Mouse (Mus musculus): ENCODE results near the gene Pi16. TPM values are rescaled to one million over a fixed set of nuclear protein-coding genes. Genes with fewer than 3 reads are reported as not detected.

Pi16 gene
- polyA plus RNA-seq, 1 experiment, result 0.55 TPM

DNA sequence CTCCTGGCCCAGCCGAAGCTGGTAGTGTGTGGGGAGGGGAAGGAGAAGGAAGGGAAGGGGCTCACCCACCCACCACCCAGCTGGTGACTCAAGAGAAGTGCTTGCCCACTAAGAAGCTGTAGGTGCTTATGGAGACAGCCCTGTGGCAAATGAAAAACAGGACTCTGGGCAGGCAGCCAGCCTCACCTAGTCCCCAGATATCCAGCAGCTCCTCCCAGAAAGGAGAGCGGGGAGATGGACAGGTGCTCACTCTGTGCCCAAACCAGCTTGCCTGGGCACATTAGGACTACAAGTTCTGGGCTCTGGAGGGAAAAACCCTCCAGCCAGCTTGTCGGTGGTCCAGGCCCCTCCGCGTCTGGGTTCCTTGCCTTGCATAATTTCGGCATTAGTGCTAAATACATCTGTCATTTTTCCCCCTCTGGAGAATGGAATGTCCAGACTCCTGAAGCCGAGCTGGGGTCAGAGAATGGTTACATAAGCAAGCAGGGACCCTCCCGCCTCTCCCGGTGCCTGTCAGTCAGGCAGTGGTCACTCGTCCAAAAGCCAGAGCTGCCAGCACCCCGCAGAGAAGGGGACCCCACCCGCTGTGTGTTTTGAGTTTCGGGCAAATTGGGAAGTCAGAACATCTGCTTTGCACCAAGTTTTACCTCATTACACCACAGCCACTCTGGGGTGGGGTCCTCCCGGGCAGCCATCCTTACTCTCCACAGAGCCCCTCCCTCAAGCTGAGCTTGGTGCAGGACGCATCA, 12.2 kb upstream of the Pi16 start:
- Histone ChIP-seq H3K79me3 (ENCODE audit: low read depth) (no peaks in the 10 kb centered on the region), H3K79me2 (ENCODE audit: control insufficient read depth, insufficient read depth) (no peaks in the 10 kb centered on the region), H3K4me3 (ENCODE audit: insufficient read depth, poor library complexity, severe bottlenecking) (no peak overlapping the region), H3K27me3 (ENCODE audit: control insufficient read depth, insufficient read depth, insufficient read length) (no peaks in the 10 kb centered on the region), H3ac (ENCODE audit: control insufficient read depth, insufficient read length, low read depth) (no peak overlapping the region), H3K36me3 (ENCODE audit: control insufficient read depth, insufficient read depth) (no peaks in the 10 kb centered on the region)
- TF ChIP-seq CTCF (IDR thresholded peaks at IDR 0.05; ENCODE audit: control insufficient read depth, insufficient read depth, insufficient read length) (no peak), MAX (IDR thresholded peaks at IDR 0.05) (no peak), USF1 (IDR thresholded peaks at IDR 0.05; ENCODE audit: low read depth) (no peak), MYOD1 (IDR thresholded peaks at IDR 0.05; ENCODE audit: control insufficient read depth, insufficient read length, low read depth) (no peak), CEBPB (IDR thresholded peaks at IDR 0.05; ENCODE audit: low read depth) (no peak), MYOG (IDR thresholded peaks at IDR 0.05; ENCODE audit: control insufficient read depth, extremely low read depth, insufficient read length) (no peak), FOSL1 (IDR thresholded peaks at IDR 0.05; ENCODE audit: insufficient read depth, low read length, poor library complexity, severe bottlenecking) (no peak)

DNA sequence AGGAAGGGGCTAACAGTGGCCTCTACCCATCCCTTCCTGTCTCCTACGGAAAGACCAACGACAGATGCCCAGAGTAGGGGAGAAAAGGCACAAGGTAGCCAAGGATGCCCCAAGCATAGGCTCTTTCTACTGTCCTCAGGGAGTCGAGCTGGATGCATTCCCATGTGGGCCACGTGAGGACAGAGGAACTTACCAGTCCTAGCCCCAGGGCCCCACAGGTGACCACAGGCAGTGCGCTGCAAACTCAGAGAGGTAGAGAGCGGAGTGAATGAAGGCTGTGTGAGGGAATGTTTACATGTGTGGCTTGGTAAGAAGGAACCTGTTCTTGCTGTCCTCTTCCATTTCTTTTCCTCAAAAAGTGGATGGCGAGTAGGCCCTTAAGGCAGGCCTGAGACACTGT, 11.6 kb upstream of the Pi16 start:
- H3K79me3 ChIP-seq (ENCODE audit: low read depth), result no peaks in the 10 kb centered on the region
- H3K27me3 ChIP-seq (ENCODE audit: control insufficient read depth, insufficient read depth, insufficient read length), result no peaks in the 10 kb centered on the region
- TF ChIP-seq USF1 (IDR thresholded peaks at IDR 0.05; ENCODE audit: low read depth) (no peak), CEBPB (IDR thresholded peaks at IDR 0.05; ENCODE audit: low read depth) (no peak), MAX (IDR thresholded peaks at IDR 0.05) (no peak), MYOD1 (IDR thresholded peaks at IDR 0.05; ENCODE audit: control insufficient read depth, insufficient read length, low read depth) (no peak), FOSL1 (IDR thresholded peaks at IDR 0.05; ENCODE audit: insufficient read depth, low read length, poor library complexity, severe bottlenecking) (no peak), MYOG (IDR thresholded peaks at IDR 0.05; ENCODE audit: control insufficient read depth, extremely low read depth, insufficient read length) (no peak), CTCF (IDR thresholded peaks at IDR 0.05; ENCODE audit: control insufficient read depth, insufficient read depth, insufficient read length) (no peak)
- H3K36me3 ChIP-seq (ENCODE audit: control insufficient read depth, insufficient read depth), result no peaks in the 10 kb centered on the region
- no peak overlapping the region for H3K4me3 ChIP-seq (ENCODE audit: insufficient read depth, poor library complexity, severe bottlenecking)
- H3K79me2 ChIP-seq (ENCODE audit: control insufficient read depth, insufficient read depth), result no peaks in the 10 kb centered on the region
- no peak overlapping the region for H3ac ChIP-seq (ENCODE audit: control insufficient read depth, insufficient read length, low read depth)

DNA sequence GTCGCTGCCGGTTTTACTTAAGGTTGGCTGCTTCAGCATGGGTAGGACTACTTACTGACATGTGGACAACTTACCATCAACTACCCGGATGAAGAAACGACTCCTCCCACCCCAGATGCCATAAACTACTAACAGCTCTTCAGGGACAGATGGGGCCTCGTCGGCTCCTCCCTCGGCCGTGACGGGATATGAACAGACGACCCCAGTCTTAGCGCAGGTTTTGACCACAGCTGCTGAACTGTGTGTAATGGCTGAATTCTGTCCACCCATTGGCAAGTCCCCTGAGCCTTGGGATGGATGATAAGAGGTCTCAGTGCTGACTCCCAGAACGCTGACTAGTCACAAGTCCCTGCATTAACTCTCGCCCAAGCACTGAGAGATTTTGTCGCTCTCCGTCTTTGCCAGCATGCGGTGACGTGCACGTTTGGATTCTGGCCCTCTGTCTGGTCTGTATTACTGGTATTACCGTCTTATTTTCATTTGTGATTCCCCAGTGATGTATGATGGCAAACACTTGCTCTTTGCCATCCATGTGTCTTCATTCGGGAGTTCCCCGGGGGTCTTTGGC, 7.3 kb upstream of the Pi16 start:
- H3K4me3 ChIP-seq (ENCODE audit: insufficient read depth, poor library complexity, severe bottlenecking), result no peak overlapping the region
- no peak for TF ChIP-seq FOSL1 (IDR thresholded peaks at IDR 0.05; ENCODE audit: insufficient read depth, low read length, poor library complexity, severe bottlenecking)
- TF ChIP-seq USF1 (IDR thresholded peaks at IDR 0.05; ENCODE audit: low read depth), result no peak
- no peaks in the 10 kb centered on the region for H3K27me3 ChIP-seq (ENCODE audit: control insufficient read depth, insufficient read depth, insufficient read length)
- H3ac ChIP-seq (ENCODE audit: control insufficient read depth, insufficient read length, low read depth), result no peak overlapping the region
- no peaks in the 10 kb centered on the region for H3K79me3 ChIP-seq (ENCODE audit: low read depth)
- no peaks in the 10 kb centered on the region for H3K79me2 ChIP-seq (ENCODE audit: control insufficient read depth, insufficient read depth)
- no peaks in the 10 kb centered on the region for H3K36me3 ChIP-seq (ENCODE audit: control insufficient read depth, insufficient read depth)

DNA sequence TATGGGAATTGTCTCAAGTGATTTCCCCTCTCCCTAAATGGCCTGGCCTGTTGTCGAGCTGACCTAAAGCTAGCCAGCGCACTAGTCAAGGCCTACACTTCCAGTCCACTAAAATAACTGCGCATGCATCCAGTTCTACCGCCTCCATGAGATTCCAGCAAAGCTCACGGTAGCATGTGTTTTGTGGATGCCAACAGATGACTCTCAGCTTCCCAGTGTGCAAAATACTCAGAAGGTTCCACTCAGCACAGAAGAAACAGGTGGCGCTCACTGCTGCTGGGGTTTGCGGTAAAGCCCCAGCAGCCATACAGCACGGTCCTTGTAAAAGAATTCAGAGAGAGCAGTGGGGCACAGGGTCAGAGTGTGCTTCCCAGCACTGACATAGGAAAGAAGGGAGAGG, 5.9 kb upstream of the Pi16 start:
- no peaks in the 10 kb centered on the region for H3K36me3 ChIP-seq (ENCODE audit: control insufficient read depth, insufficient read depth)
- H3K79me2 ChIP-seq (ENCODE audit: control insufficient read depth, insufficient read depth), result no peaks in the 10 kb centered on the region
- H3K27me3 ChIP-seq (ENCODE audit: control insufficient read depth, insufficient read depth, insufficient read length), result no peaks in the 10 kb centered on the region
- no peak overlapping the region for H3ac ChIP-seq (ENCODE audit: control insufficient read depth, insufficient read length, low read depth)
- H3K79me3 ChIP-seq (ENCODE audit: low read depth), result no peaks in the 10 kb centered on the region
- no peak overlapping the region for H3K4me3 ChIP-seq (ENCODE audit: insufficient read depth, poor library complexity, severe bottlenecking)
- TF ChIP-seq FOSL1 (IDR thresholded peaks at IDR 0.05; ENCODE audit: insufficient read depth, low read length, poor library complexity, severe bottlenecking) (no peak), CTCF (IDR thresholded peaks at IDR 0.05; ENCODE audit: control insufficient read depth, insufficient read depth, insufficient read length) (no peak), MYOD1 (IDR thresholded peaks at IDR 0.05; ENCODE audit: control insufficient read depth, insufficient read length, low read depth) (no peak)

DNA sequence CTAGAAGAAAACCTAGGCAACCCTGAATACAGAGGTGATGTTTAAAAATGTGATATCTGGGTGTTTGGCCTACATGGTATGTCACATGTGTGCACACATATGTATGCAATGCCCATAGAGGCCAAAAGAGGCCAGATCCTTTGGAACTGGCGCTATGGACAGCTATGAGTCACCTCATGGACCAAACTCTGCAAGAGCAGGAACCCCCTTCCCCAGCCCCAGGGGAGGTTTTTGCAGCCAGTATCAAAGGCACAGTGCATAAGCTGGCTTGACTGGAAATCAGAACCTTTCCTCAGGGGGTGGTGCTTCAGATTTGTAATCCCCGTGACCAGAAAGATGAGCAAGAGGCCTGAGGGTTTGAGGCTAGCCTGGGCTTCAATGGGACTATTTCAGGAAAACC, 5.4 kb upstream of the Pi16 start:
- no peak for TF ChIP-seq MAX (IDR thresholded peaks at IDR 0.05)
- no peak for TF ChIP-seq MYOD1 (IDR thresholded peaks at IDR 0.05; ENCODE audit: control insufficient read depth, insufficient read length, low read depth)
- no peak for TF ChIP-seq CTCF (IDR thresholded peaks at IDR 0.05; ENCODE audit: control insufficient read depth, insufficient read depth, insufficient read length)
- no peak for TF ChIP-seq USF1 (IDR thresholded peaks at IDR 0.05; ENCODE audit: low read depth)
- TF ChIP-seq FOSL1 (IDR thresholded peaks at IDR 0.05; ENCODE audit: insufficient read depth, low read length, poor library complexity, severe bottlenecking), result no peak
- TF ChIP-seq MYOG (IDR thresholded peaks at IDR 0.05; ENCODE audit: control insufficient read depth, extremely low read depth, insufficient read length), result no peak
- no peak for TF ChIP-seq CEBPB (IDR thresholded peaks at IDR 0.05; ENCODE audit: low read depth)
- H3K79me2 ChIP-seq (ENCODE audit: control insufficient read depth, insufficient read depth), result no peaks in the 10 kb centered on the region
- no peak overlapping the region for H3ac ChIP-seq (ENCODE audit: control insufficient read depth, insufficient read length, low read depth)
- H3K36me3 ChIP-seq (ENCODE audit: control insufficient read depth, insufficient read depth), result no peaks in the 10 kb centered on the region
- H3K27me3 ChIP-seq (ENCODE audit: control insufficient read depth, insufficient read depth, insufficient read length), result no peaks in the 10 kb centered on the region
- no peaks in the 10 kb centered on the region for H3K79me3 ChIP-seq (ENCODE audit: low read depth)
- H3K4me3 ChIP-seq (ENCODE audit: insufficient read depth, poor library complexity, severe bottlenecking), result no peak overlapping the region

DNA sequence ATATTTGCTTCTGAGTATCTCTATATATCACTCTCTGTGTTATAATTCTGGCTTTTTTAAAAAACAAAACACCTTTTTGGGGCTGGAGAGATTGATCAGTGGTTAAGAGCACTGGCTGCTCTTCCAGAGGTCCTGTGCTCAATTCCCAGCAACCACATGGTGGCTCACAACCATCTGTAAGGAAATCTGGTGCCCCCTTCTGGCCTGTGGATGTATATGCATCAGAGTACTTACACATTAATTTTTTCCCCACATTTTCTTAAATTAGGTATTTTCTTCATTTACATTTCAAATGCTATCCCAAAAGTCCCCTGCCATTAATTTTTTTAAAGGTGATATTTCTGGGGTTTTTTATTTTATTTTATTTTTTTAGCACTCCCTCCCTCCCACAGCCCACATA, 4.2 kb upstream of the Pi16 start:
- Histone ChIP-seq H3K36me3 (ENCODE audit: control insufficient read depth, insufficient read depth) (no peaks in the 10 kb centered on the region), H3K79me2 (ENCODE audit: control insufficient read depth, insufficient read depth) (no peaks in the 10 kb centered on the region), H3ac (ENCODE audit: control insufficient read depth, insufficient read length, low read depth) (no peak overlapping the region), H3K4me3 (ENCODE audit: insufficient read depth, poor library complexity, severe bottlenecking) (no peak overlapping the region), H3K27me3 (ENCODE audit: control insufficient read depth, insufficient read depth, insufficient read length) (no peaks in the 10 kb centered on the region), H3K79me3 (ENCODE audit: low read depth) (no peaks in the 10 kb centered on the region)
- TF ChIP-seq CEBPB (IDR thresholded peaks at IDR 0.05; ENCODE audit: low read depth), result no peak
- no peak for TF ChIP-seq MYOD1 (IDR thresholded peaks at IDR 0.05; ENCODE audit: control insufficient read depth, insufficient read length, low read depth)
- no peak for TF ChIP-seq USF1 (IDR thresholded peaks at IDR 0.05; ENCODE audit: low read depth)
- no peak for TF ChIP-seq FOSL1 (IDR thresholded peaks at IDR 0.05; ENCODE audit: insufficient read depth, low read length, poor library complexity, severe bottlenecking)
- TF ChIP-seq MAX (IDR thresholded peaks at IDR 0.05), result no peak
